ENCODE assay signal across 13 mouse cellular contexts in genomic region chrX:50425899-50426436, GRCm38 (mm10). TPM values are rescaled to one million over a fixed set of nuclear protein-coding genes. Genes with fewer than 3 reads are reported as not detected.
DNase-seq lines count a peak whose midpoint lies in the region.
"Had no signal": no experiment of that assay in that cellular context is flagged by ENCODE, and none has a peak within 500 bp of the region (broad histone marks: within the 10 kb centered on the region; RNA-seq: fewer than 3 reads in every experiment).

No protein-coding gene starts in this region.

- DNase-seq in layer of hippocampus, adult 11-12 months (ENCODE audit: low spot score) = peak; percentile 3
- no peak for DNase-seq in layer of hippocampus, postnatal 25 days (ENCODE audit: extremely low spot score in 1 of 2, low spot score in 1 of 2)
- peak; percentile 60 for DNase-seq in cerebellum, adult 11 months
- peak; percentile 55 for DNase-seq in cerebellum, adult 8-10 months
- DNase-seq in layer of hippocampus, adult 9-11 months = peak; percentile 22
- DNase-seq in frontal cortex, postnatal 36 days (ENCODE audit: low spot score in 2 of 2) = no peak
- DNase-seq in lung, adult 18-20 months = no peak
- DNase-seq: adrenal gland, postnatal 10 days; kidney, adult 2 months; kidney, postnatal 10 days; thymus, postnatal 25 days had no signal

RNA-seq across cellular contexts. Expression of gene Olfr1324, which starts 2.3 kb away (rescaled TPM):
- not detected for total RNA-seq in layer of hippocampus, postnatal 25 days (2021)
- total RNA-seq: adrenal gland, postnatal 10 days; gastrocnemius, postnatal 4 days; layer of hippocampus, adult 8-10 months had no signal

Comparison
In these comparisons a context has a peak if more than half of its experiments do, and no peak if none do; other contexts are left out.
1. DNase-seq: peak in layer of hippocampus, adult 11-12 months (single experiment), cerebellum, adult 11 months (single experiment), cerebellum, adult 8-10 months (single experiment) and layer of hippocampus, adult 9-11 months (single experiment); none in layer of hippocampus, postnatal 25 days (0 of 2), frontal cortex, postnatal 36 days (0 of 2) and lung, adult 18-20 months (0 of 2).